Mouse (Mus musculus) neural tube, embryonic 15.5 days (tissue): ENCODE results near the gene Glrx2. TPM values are rescaled to one million over a fixed set of nuclear protein-coding genes. Genes with fewer than 3 reads are reported as not detected.
A peak's percentile ranks its signal among the peaks of the same experiment; 100 is the strongest.

ENCODE experiments used
- ATAC-seq: fragments of 200-750 bp; cut with Nextera tagmentation; 2 replicates; pipeline ENCODE4 v1.8.0; 2017; ENCODE audit warnings: mild to moderate bottlenecking, moderate TSS enrichment, moderate library complexity; ENCODE audit not compliant: low FRiP score
- H3K27ac ChIP-seq: fragments of 300-500 bp; sonication (generic); replicated peaks from 2 replicates; pipeline ENCODE4 v1.5.1; 2015; ENCODE audit warnings: mild to moderate bottlenecking, inconsistent platforms
- H3K27me3 ChIP-seq: fragments of 300-500 bp; sonication (generic); replicated peaks from 2 replicates; pipeline ENCODE4 v1.6.1; 2015; ENCODE audit warnings: inconsistent platforms
- H3K36me3 ChIP-seq: fragments of 300-500 bp; sonication (generic); 2 replicates; pipeline ENCODE4 v1.6.1; 2015; ENCODE audit warnings: inconsistent platforms
- H3K4me1 ChIP-seq: fragments of 300-500 bp; sonication (generic); 2 replicates; pipeline ENCODE4 v1.6.1; 2015; ENCODE audit warnings: inconsistent platforms
- H3K4me2 ChIP-seq: fragments of 300-500 bp; sonication (generic); 2 replicates; pipeline ENCODE4 v1.6.1; 2015; ENCODE audit warnings: inconsistent platforms, mild to moderate bottlenecking, moderate library complexity
- H3K4me3 ChIP-seq: fragments of 300-500 bp; sonication (generic); replicated peaks from 2 replicates; pipeline ENCODE4 v1.5.1; 2015; ENCODE audit warnings: mild to moderate bottlenecking, inconsistent platforms
- H3K9ac ChIP-seq: fragments of 300-500 bp; sonication (generic); replicated peaks from 2 replicates; pipeline ENCODE4 v1.6.1; 2015; ENCODE audit warnings: mild to moderate bottlenecking, inconsistent platforms
- H3K9me3 ChIP-seq: fragments of 300-500 bp; sonication (generic); replicated peaks from 2 replicates; pipeline ENCODE4 v1.6.1; 2016; ENCODE audit warnings: inconsistent platforms
- WGBS: fragments of 180-500 bp; shearing (Covaris S2); methylation state at CpG from one replicate; pipeline ENCODE4 v1.1.7; 2015; ENCODE audit warnings: mixed read lengths; 5-methylcytosine and 5-hydroxymethylcytosine counted together
- polyA plus RNA-seq: library from polyadenylated mRNA; unstranded; fragments of >200 nt; fragmentation: Nextera tagmentation; extraction: Ambion mirVana; gene quantifications from 2 replicates; pipeline ENCODE4 v1.2.1, GENCODE M21; 2015

Gene Glrx2
- polyA plus RNA-seq, 1 experiment from 2014 or later, result 134 TPM

DNA sequence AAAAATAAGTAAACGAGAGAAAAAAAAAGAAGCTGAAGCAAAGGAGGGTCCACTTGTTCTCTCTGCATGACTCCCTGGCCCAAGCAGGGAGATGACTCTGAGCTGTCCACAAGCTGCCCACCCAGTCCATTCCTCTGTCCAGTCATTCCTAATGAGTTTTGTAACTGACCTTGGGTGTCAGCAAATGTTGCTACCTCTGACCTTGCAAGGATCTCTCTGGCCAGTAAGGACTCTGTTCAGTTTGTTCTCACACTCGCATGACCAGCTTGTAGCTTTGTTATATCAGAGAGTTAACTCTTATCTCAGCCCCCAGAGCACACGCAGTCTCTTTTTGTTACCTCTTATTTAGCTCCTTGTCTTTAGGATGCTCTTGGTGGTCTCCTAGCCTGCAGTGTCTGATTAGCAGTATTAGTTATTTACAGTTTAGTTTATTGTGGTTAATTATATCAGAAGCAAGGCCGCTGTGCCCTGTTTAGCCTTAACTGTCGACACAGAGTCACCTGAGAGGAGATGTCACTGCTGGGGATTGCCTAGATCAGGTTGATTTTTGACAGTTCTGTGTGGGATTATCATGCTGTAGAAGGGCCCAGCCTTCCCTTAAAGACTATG, 8.4 kb downstream of the Glrx2 start:
- Histone ChIP-seq H3K9me3 (no peaks in the 10 kb centered on the region), H3K4me3 (no peak overlapping the region), H3K36me3 (no peaks in the 10 kb centered on the region), H3K27ac (no peak overlapping the region), H3K4me1 (no peaks in the 10 kb centered on the region), H3K27me3 (no peaks in the 10 kb centered on the region), H3K4me2 (no peak overlapping the region), H3K9ac (no peak overlapping the region)
- ATAC-seq, result no peak
- WGBS, result 88% methylated on average over 5 of the region's 5 CpGs

DNA sequence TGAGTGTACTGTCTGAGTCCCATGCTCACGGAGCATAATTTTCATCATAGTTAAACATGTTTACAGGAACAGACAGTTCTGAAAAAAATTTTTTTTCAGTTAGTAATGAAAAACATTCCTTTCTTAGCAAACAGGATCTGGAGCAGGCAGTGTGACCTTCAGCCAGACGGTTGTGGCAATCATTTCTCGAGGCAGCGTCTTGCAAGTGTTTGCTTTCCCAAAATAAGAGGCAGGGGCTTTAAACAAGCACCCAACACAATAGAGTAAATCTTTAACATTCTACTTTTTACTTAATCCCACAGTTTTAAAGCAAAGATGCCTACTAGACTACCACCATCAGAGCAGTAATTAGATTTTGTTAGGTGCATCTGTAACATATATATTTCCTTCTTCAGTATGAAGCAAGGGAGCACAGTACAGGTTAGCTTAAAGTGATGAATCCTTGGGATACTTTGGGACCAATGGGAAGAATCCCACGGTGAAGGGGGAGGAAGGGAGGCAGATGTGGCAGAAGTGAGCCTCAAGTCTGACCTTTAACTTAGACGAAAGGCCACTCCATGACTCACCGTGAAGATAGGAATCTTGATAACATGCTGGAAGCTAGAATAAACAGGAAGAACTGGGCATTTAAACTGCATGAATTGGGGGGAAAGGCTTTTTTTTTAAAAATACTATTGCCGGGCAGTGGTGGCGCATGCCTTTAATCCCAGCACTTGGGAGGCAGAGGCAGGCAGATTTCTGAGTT, 11.7 kb downstream of the Glrx2 start:
- no peak overlapping the region for H3K27ac ChIP-seq
- ATAC-seq, result no peak
- H3K27me3 ChIP-seq, result no peaks in the 10 kb centered on the region
- H3K4me3 ChIP-seq, result no peak overlapping the region
- H3K4me1 ChIP-seq, result no peaks in the 10 kb centered on the region
- H3K4me2 ChIP-seq, result no peak overlapping the region
- WGBS, result 81% methylated on average over 9 of the region's 9 CpGs
- H3K9ac ChIP-seq, result no peak overlapping the region
- no peaks in the 10 kb centered on the region for H3K9me3 ChIP-seq
- H3K36me3 ChIP-seq, result no peaks in the 10 kb centered on the region

DNA sequence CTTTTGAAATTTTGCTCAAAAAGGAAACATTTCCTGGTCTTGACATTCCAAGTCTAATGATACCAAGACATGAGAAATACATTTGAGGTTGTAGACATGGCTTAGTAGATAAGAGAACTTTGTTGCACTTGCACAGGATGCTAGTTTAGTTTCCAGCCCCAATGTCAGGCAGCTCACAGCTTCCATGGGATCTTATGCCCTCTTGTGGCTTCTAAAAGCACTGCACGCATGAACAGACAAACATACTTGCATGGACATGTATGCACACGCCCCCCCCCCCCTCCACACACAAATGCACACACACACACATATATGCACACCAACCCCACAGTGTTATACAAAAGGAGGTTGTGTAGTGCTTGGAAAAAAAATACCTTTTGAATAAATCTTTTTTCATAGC, 14.8 kb downstream of the Glrx2 start:
- no peak for ATAC-seq
- Histone ChIP-seq H3K27ac (no peak overlapping the region), H3K9me3 (no peaks in the 10 kb centered on the region), H3K36me3 (no peaks in the 10 kb centered on the region), H3K4me3 (no peak overlapping the region), H3K27me3 (no peaks in the 10 kb centered on the region), H3K4me1 (no peaks in the 10 kb centered on the region), H3K4me2 (no peak overlapping the region), H3K9ac (no peak overlapping the region)
- WGBS, result 71% methylated on average over 2 of the region's 2 CpGs

DNA sequence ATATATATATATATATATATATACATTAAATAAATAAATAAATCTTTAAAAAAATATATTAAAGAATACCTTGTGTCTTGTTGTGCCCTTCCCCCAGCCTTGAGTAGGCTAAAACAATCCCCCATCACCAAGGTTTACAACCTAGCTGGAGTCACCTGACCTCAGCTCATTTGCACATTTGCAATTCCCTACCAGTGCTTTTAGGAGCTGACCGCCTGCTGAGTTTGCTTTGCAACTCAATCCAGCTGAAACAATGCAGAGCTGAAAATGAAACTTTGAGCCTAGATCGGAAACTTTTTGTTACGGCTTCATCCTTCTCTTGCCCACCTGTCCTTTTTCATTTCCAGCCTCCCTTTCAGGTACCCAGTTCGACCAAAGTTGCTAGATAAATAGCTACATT, 15.6 kb downstream of the Glrx2 start:
- H3K9me3 ChIP-seq, result no peaks in the 10 kb centered on the region
- no peak overlapping the region for H3K4me3 ChIP-seq
- no peaks in the 10 kb centered on the region for H3K4me1 ChIP-seq
- H3K27ac ChIP-seq, result no peak overlapping the region
- no peaks in the 10 kb centered on the region for H3K36me3 ChIP-seq
- H3K27me3 ChIP-seq, result no peaks in the 10 kb centered on the region
- no peak for ATAC-seq
- no peak overlapping the region for H3K9ac ChIP-seq
- no peak overlapping the region for H3K4me2 ChIP-seq
- 39% methylated on average over 4 of the region's 4 CpGs for WGBS

DNA sequence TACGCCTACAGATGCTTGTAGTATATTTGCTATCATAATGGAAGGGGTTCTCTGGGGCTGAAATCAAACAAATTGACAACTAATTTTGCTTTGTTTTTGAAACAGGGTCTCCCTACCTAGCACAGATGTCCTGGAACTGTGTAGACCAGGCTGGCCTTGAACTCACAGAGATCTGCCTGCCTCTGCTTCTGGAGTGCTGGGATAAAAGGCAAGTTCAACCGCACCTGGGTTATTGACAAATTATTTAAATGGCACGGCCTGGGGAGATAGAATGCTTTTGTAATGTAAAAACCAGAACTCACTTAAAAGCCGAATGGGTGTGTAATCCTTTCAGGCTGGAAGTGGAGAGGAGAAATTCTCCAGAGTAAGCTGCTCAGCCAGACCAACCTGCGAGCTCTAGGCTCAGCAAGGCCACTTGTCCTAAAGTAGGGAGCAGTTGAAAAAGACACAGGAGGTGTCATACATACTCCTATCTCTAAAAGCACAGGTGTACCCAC, 17.8 kb downstream of the Glrx2 start:
- 74% methylated on average over 5 of the region's 5 CpGs for WGBS
- no peak overlapping the region for H3K27ac ChIP-seq
- no peak for ATAC-seq
- H3K4me1 ChIP-seq, result peaks cover 2% of the 10 kb centered on the region; the same call in 1 of the 2 replicates
- H3K27me3 ChIP-seq, result no peaks in the 10 kb centered on the region
- no peak overlapping the region for H3K4me3 ChIP-seq
- H3K36me3 ChIP-seq, result no peaks in the 10 kb centered on the region
- H3K9ac ChIP-seq, result no peak overlapping the region
- no peaks in the 10 kb centered on the region for H3K9me3 ChIP-seq
- H3K4me2 ChIP-seq, result no peak overlapping the region

DNA sequence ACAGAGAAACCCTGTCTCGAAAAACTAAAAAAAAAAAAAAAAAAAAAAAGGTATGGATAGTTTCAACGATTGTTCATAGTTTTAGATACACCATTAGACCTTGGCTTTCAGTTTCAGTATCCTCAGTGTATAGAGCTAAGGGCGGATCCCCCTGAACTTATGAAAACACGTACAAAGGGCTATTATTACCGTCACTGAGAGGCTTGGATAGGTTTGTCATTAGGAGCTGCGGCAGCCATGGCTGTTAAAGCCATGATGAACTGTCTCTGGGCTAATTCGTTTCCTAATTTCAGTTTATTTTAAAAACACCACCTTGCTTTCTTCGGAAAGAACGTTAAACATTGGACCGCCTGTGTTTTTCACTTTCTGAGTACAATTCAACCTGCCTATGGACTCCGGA, 22.7 kb downstream of the Glrx2 start:
- ATAC-seq, result peak; percentile 53
- H3K9ac ChIP-seq, result peak overlapping the region; percentile 92
- peak overlapping the region; percentile 79 for H3K4me3 ChIP-seq
- H3K4me2 ChIP-seq, result peak overlapping the region; percentile 62
- H3K27ac ChIP-seq, result peak overlapping the region; percentile 92
- no peaks in the 10 kb centered on the region for H3K27me3 ChIP-seq
- peaks cover 12% of the 10 kb centered on the region for H3K4me1 ChIP-seq
- 19% methylated on average over 11 of the region's 11 CpGs for WGBS
- no peaks in the 10 kb centered on the region for H3K9me3 ChIP-seq
- H3K36me3 ChIP-seq, result peaks cover 16% of the 10 kb centered on the region

DNA sequence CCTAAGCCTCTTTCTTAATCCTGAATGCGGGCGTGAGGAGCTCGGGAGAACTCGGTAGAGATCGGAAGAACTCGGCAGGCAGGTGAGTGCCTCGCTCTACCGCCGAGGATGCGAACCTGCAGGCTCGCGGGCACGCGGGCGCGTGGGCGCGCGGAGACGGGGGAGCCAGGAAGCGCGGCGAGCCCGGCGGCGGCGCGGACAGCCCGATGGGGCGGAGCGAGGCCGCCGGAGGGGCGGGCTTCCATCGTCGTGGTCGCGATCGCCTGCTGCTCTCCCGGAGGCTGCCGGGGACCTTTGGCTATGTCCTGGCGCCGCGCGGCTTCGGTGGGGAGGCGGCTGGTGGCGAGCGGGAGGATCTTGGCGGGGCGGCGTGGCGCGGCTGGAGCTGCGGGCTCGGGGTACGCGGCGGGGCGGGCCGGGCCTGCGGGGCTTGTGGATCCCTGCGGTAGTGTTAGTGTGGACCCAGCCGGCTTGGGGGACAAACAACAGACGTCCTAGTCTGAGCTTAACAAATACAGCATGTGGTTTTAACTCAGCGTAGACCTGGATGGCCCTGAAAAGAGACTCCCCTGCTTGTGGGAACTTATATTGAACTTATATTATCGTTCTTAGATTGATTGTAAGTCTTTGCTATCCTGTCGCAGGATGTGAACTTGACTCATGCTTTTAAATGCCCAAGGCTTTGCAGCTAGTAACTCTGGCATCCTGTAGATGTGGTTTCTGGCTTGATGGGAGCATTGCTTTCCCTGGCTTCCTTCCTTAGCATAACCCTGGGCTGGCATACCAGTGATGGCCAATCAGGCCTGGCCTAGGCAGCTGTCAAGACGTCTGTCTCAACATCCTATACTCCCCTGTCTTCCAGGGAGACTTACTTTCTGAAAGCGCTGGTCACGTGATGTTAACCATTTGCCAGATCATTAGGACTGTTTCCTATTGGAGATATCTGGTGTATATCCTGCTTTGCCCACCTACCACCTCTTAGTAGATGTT, 23.5 kb downstream of the Glrx2 start:
- peaks cover 24% of the 10 kb centered on the region for H3K36me3 ChIP-seq
- WGBS, result under 1% methylated on average over 70 of the region's 71 CpGs
- ATAC-seq, result peak; percentile 97
- H3K4me2 ChIP-seq, result peak overlapping the region; percentile 62
- no peaks in the 10 kb centered on the region for H3K27me3 ChIP-seq
- peak overlapping the region; percentile 79 for H3K4me3 ChIP-seq
- H3K27ac ChIP-seq, result peak overlapping the region; percentile 92
- H3K9ac ChIP-seq, result peak overlapping the region; percentile 92
- peaks cover 12% of the 10 kb centered on the region for H3K4me1 ChIP-seq
- H3K9me3 ChIP-seq, result no peaks in the 10 kb centered on the region

DNA sequence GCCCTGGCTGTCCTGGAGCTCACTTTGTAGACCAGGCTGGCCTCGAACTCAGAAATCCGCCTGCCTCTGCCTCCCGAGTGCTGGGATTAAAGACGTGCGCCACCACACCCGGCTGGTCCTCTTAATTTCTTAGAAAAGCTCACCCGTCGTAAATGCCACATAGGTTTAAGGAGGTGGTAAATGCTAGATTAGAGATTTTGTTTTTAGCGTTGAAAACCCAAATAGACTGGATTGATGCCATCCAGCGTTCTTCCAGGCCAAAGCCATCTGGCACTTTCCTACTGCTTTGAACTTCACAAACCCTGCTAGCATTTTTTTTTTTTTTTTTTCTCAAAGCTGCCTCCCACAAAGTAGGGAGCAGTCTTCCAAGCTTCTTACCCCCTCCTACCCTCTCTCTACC, 24.4 kb downstream of the Glrx2 start:
- 87% methylated on average over 10 of the region's 10 CpGs for WGBS
- Histone ChIP-seq H3K27me3 (no peaks in the 10 kb centered on the region), H3K4me2 (peak overlapping the region; percentile 62), H3K9me3 (no peaks in the 10 kb centered on the region), H3K4me3 (peak overlapping the region; percentile 79; the same call in 1 of the 2 replicates), H3K27ac (no peak overlapping the region), H3K4me1 (peaks cover 12% of the 10 kb centered on the region), H3K36me3 (peaks cover 30% of the 10 kb centered on the region), H3K9ac (no peak overlapping the region)
- no peak for ATAC-seq

DNA sequence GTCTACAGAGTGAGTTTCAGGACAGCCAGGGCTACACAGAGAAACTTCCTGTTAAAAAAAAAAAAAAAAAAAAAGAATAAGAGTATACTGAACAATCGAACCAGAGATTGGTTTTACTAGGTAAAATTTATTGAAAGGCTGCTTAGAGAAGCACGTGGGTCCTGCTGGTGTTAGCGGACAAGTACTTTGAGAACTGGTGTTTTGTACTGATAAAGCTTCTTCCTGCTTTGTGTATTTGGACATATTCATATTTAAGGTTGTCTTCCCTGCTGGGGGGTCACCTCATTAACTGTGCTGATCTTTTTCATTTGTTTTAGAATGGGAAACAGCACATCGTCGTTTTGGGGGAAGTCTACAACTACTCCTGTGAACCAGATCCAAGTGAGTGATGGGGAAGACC, 25.2 kb downstream of the Glrx2 start:
- no peak for ATAC-seq
- Histone ChIP-seq H3K9me3 (no peaks in the 10 kb centered on the region), H3K9ac (no peak overlapping the region), H3K27me3 (no peaks in the 10 kb centered on the region), H3K36me3 (peaks cover 38% of the 10 kb centered on the region), H3K4me2 (no peak overlapping the region), H3K4me3 (no peak overlapping the region), H3K4me1 (peaks cover 12% of the 10 kb centered on the region), H3K27ac (no peak overlapping the region)
- 90% methylated on average over 5 of the region's 5 CpGs for WGBS

DNA sequence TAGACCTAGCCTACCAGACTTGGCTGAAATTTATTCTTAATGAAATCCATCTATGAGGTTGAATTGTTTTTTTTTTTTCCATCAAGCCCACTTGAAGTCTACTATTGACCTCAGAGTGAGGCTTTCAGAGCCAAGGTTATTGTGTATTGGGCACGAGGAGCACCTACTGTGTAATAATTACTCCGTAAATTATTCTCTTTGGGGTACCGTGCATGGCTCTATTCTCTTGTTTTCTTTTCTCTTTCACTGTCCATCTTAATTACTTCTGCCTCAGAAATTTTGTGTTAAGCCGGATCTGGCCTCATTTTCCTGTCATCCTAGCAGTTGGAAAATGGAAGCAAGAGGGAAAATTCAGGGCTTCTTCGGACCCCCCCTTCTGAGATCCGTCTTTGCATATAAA, 26.0 kb downstream of the Glrx2 start:
- Histone ChIP-seq H3K4me2 (no peak overlapping the region), H3K27me3 (no peaks in the 10 kb centered on the region), H3K4me1 (peaks cover 12% of the 10 kb centered on the region), H3K4me3 (no peak overlapping the region), H3K9ac (no peak overlapping the region), H3K9me3 (no peaks in the 10 kb centered on the region), H3K36me3 (peaks cover 46% of the 10 kb centered on the region), H3K27ac (no peak overlapping the region)
- ATAC-seq, result no peak
- WGBS, result 44% methylated on average over 6 of the region's 6 CpGs

DNA sequence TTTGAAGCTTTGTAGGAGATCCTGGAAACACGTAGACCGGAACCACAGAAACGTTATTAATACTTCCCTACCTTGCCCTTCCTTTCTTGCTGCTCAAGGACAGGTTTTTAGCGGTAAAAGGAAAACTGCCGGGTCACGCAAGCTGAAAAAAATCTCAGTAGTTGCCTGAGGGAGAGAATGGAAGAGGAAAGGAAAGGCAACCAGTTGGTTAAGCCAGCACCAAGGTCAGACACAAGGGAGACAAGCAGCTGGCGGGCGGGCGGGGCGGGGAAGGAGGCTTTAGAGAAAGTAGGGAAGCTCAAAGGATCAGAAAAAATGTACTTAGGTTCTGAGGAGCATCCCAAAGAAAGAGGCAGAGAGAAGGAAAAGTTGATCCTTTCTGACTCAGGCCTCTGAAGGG, 29.7 kb downstream of the Glrx2 start:
- no peak overlapping the region for H3K4me3 ChIP-seq
- peaks cover 58% of the 10 kb centered on the region for H3K36me3 ChIP-seq
- no peaks in the 10 kb centered on the region for H3K9me3 ChIP-seq
- ATAC-seq, result no peak
- no peak overlapping the region for H3K9ac ChIP-seq
- no peaks in the 10 kb centered on the region for H3K27me3 ChIP-seq
- 93% methylated on average over 10 of the region's 10 CpGs for WGBS
- 0 out of 2 replicates have a peak, but pooled peaks cover under 1% of the 10 kb centered on the region for H3K4me1 ChIP-seq
- H3K4me2 ChIP-seq, result no peak overlapping the region
- H3K27ac ChIP-seq, result no peak overlapping the region
